Mouse (Mus musculus) cerebellum, adult 2 months (tissue): ENCODE results near the gene Mis18a.

Source experiments
- CTCF ChIP-seq: fragments of 200-500 bp; IDR thresholded peaks from 2 replicates; pipeline ENCODE4 v1.5.1; 2011; ENCODE audit warnings: low read depth, mild to moderate bottlenecking, control low read depth, low read length, moderate library complexity, borderline replicate concordance; ENCODE audit not compliant: insufficient read depth
- POLR2A ChIP-seq: fragments of 200-500 bp; IDR thresholded peaks from 2 replicates; pipeline ENCODE4 v1.6.1; 2011; ENCODE audit warnings: low read length, control low read depth, borderline replicate concordance; ENCODE audit not compliant: insufficient read depth

GRCm38 (mm10) chr16:90753386-90753941, 26.3 kb upstream of the Mis18a start:
- no peak for TF ChIP-seq CTCF
- TF ChIP-seq POLR2A = no peak
